Mouse (Mus musculus) ES-E14 (cell line): Measurements from ENCODE around the gene Kcnd2.

Experiments
- HCFC1 ChIP-seq: IDR thresholded peaks from 2 replicates; pipeline ENCODE4 v1.6.1; 2012; ENCODE audit warnings: low read length, inconsistent platforms, borderline replicate concordance; ENCODE audit not compliant: insufficient read depth
- MAFK ChIP-seq: IDR thresholded peaks from 2 replicates; pipeline ENCODE4 v1.6.1; 2014; ENCODE audit warnings: mild to moderate bottlenecking, low read depth, low read length, inconsistent platforms; ENCODE audit not compliant: insufficient read depth
- ZNF384 ChIP-seq: IDR thresholded peaks from 2 replicates; pipeline ENCODE4 v1.6.1; 2012; ENCODE audit warnings: low read depth, low read length, inconsistent platforms

DNA sequence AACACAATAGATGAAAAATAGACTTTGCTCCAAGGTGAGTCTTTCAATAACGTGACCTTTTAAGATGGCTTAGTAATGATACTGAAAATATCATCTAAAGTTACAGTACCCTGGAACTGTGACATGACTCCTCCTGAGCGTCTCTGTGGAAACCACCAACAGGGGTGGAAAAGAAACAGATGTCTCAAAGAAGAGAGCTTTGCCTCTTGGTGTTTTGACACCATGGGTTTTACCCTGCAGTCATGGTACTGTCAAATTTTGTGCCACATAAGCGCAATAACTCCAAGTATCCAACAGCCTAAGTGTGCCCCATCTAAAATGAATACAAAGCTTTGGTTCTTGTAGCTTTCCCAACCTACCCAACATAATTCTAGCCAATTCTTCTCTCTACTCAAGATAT lies 374.9 kb downstream of the Kcnd2 start:
- no peak for TF ChIP-seq ZNF384
- no peak for TF ChIP-seq MAFK
- no peak for TF ChIP-seq HCFC1
